Mouse (Mus musculus) heart, embryonic 13.5 days (tissue): ENCODE measurements at regions not wholly inside any gene's neighbourhood (a gene's known extent, or its start where the extent isn't known, plus 50 kb on each side); places are given as distances from the start of the nearest gene placed in this dataset.

Source experiments
- ATAC-seq: fragments of 200-750 bp; cut with Nextera tagmentation; 2 replicates; pipeline ENCODE4 v1.8.0; 2017; ENCODE audit warnings: moderate TSS enrichment; ENCODE audit not compliant: insufficient number of reproducible peaks, low FRiP score, low TSS enrichment; ENCODE audit errors: extremely low read depth
- H3K27ac ChIP-seq: fragments of 300-500 bp; sonication (generic); replicated peaks from 2 replicates; pipeline ENCODE4 v1.5.1; 2015; ENCODE audit warnings: moderate library complexity, mild to moderate bottlenecking, inconsistent platforms
- H3K27me3 ChIP-seq: fragments of 300-500 bp; sonication (generic); replicated peaks from 2 replicates; pipeline ENCODE4 v1.6.1; 2015; ENCODE audit warnings: mild to moderate bottlenecking, inconsistent platforms
- H3K36me3 ChIP-seq: fragments of 300-500 bp; sonication (generic); 2 replicates; pipeline ENCODE4 v1.6.1; 2015; ENCODE audit warnings: mild to moderate bottlenecking, inconsistent platforms
- H3K4me1 ChIP-seq: fragments of 300-500 bp; sonication (generic); 2 replicates; pipeline ENCODE4 v1.6.1; 2015; ENCODE audit warnings: inconsistent platforms
- H3K4me2 ChIP-seq: fragments of 300-500 bp; sonication (generic); 2 replicates; pipeline ENCODE4 v1.6.1; 2015; ENCODE audit warnings: inconsistent platforms, mild to moderate bottlenecking, moderate library complexity
- H3K4me3 ChIP-seq: fragments of 300-500 bp; sonication (generic); 2 replicates; pipeline ENCODE4 v1.5.1; 2015; ENCODE audit warnings: moderate library complexity, mild to moderate bottlenecking, inconsistent platforms
- H3K9ac ChIP-seq: fragments of 300-500 bp; sonication (generic); 2 replicates; pipeline ENCODE4 v1.6.1; 2015; ENCODE audit warnings: inconsistent platforms, mild to moderate bottlenecking, moderate library complexity
- H3K9me3 ChIP-seq: fragments of 300-500 bp; sonication (generic); 2 replicates; pipeline ENCODE4 v1.6.1; 2016; ENCODE audit warnings: inconsistent platforms
- WGBS: fragments of 180-500 bp; shearing (Covaris S2); methylation state at CpG from one replicate; pipeline ENCODE4 v1.1.7; 2015; ENCODE audit warnings: mixed read lengths; 5-methylcytosine and 5-hydroxymethylcytosine counted together

GRCm38 (mm10) chr10:111865286-111865830, 107.1 kb upstream of the Krr1 start:
- H3K9ac ChIP-seq, result no peak overlapping the region
- 0 out of 2 replicates have a peak, but pooled peaks cover 3% of the 10 kb centered on the region for H3K27me3 ChIP-seq
- H3K4me3 ChIP-seq, result no peak overlapping the region
- H3K9me3 ChIP-seq, result no peaks in the 10 kb centered on the region
- no peak overlapping the region for H3K4me2 ChIP-seq
- ATAC-seq, result no peak
- no peaks in the 10 kb centered on the region for H3K36me3 ChIP-seq
- 74% methylated on average over 8 of the region's 8 CpGs for whole genome bisulfite sequencing
- H3K4me1 ChIP-seq, result peaks cover 5% of the 10 kb centered on the region
- no peak overlapping the region for H3K27ac ChIP-seq

GRCm38 (mm10) chr10:111867102-111867501, 105.4 kb upstream of the Krr1 start:
- Histone ChIP-seq H3K36me3 (no peaks in the 10 kb centered on the region), H3K4me1 (peaks cover 5% of the 10 kb centered on the region), H3K27me3 (0 out of 2 replicates have a peak, but pooled peaks cover 3% of the 10 kb centered on the region), H3K4me3 (no peak overlapping the region), H3K9ac (no peak overlapping the region), H3K4me2 (no peak overlapping the region), H3K27ac (no peak overlapping the region), H3K9me3 (no peaks in the 10 kb centered on the region)
- WGBS, result 55% methylated on average over 6 of the region's 6 CpGs
- ATAC-seq, result no peak

- Histone ChIP-seq H3K9ac (no peak overlapping the region), H3K36me3 (no peaks in the 10 kb centered on the region), H3K4me1 (peaks cover 5% of the 10 kb centered on the region), H3K9me3 (no peaks in the 10 kb centered on the region), H3K4me3 (no peak overlapping the region), H3K27ac (no peak overlapping the region), H3K27me3 (0 out of 2 replicates have a peak, but pooled peaks cover 3% of the 10 kb centered on the region), H3K4me2 (no peak overlapping the region)
- WGBS, result 21% methylated on average over 6 of the region's 6 CpGs
- ATAC-seq, result no peak
These were observed 104.9 kb upstream of the Krr1 start for GRCm38 (mm10) chr10:111867538-111867937.

GRCm38 (mm10) chr10:111880354-111880753, 92.1 kb upstream of the Krr1 start:
- Histone ChIP-seq H3K4me3 (no peak overlapping the region), H3K27me3 (no peaks in the 10 kb centered on the region), H3K9me3 (no peaks in the 10 kb centered on the region), H3K27ac (no peak overlapping the region), H3K36me3 (no peaks in the 10 kb centered on the region), H3K4me1 (0 out of 2 replicates have a peak, but pooled peaks cover 4% of the 10 kb centered on the region), H3K9ac (no peak overlapping the region), H3K4me2 (no peak overlapping the region)
- no peak for ATAC-seq
- 52% methylated on average over 3 of the region's 3 CpGs for WGBS

GRCm38 (mm10) chr10:111881339-111882211, 90.9 kb upstream of the Krr1 start:
- Histone ChIP-seq H3K27ac (no peak overlapping the region), H3K9ac (no peak overlapping the region), H3K9me3 (no peaks in the 10 kb centered on the region), H3K4me2 (no peak overlapping the region), H3K27me3 (no peaks in the 10 kb centered on the region), H3K4me3 (no peak overlapping the region), H3K4me1 (0 out of 2 replicates have a peak, but pooled peaks cover 4% of the 10 kb centered on the region), H3K36me3 (no peaks in the 10 kb centered on the region)
- no peak for ATAC-seq
- 67% methylated on average over 24 of the region's 24 CpGs for WGBS

- no peak overlapping the region for H3K4me3 ChIP-seq
- ATAC-seq, result no peak
- no peaks in the 10 kb centered on the region for H3K27me3 ChIP-seq
- H3K36me3 ChIP-seq, result no peaks in the 10 kb centered on the region
- H3K9ac ChIP-seq, result no peak overlapping the region
- 87% methylated on average over 6 of the region's 6 CpGs for WGBS
- no peak overlapping the region for H3K27ac ChIP-seq
- H3K4me1 ChIP-seq, result 0 out of 2 replicates have a peak, but pooled peaks cover 4% of the 10 kb centered on the region
- H3K4me2 ChIP-seq, result no peak overlapping the region
- no peaks in the 10 kb centered on the region for H3K9me3 ChIP-seq
These were observed 89.9 kb upstream of the Krr1 start for GRCm38 (mm10) chr10:111882521-111882920.

GRCm38 (mm10) chr10:111884701-111885100, 87.8 kb upstream of the Krr1 start:
- WGBS, result 71% methylated on average over 4 of the region's 4 CpGs
- no peak overlapping the region for H3K9ac ChIP-seq
- no peaks in the 10 kb centered on the region for H3K27me3 ChIP-seq
- 0 out of 2 replicates have a peak, but pooled peaks cover 4% of the 10 kb centered on the region for H3K4me1 ChIP-seq
- no peak for ATAC-seq
- no peak overlapping the region for H3K27ac ChIP-seq
- H3K4me2 ChIP-seq, result no peak overlapping the region
- no peaks in the 10 kb centered on the region for H3K36me3 ChIP-seq
- no peaks in the 10 kb centered on the region for H3K9me3 ChIP-seq
- no peak overlapping the region for H3K4me3 ChIP-seq

GRCm38 (mm10) chr10:111889111-111889510, 83.4 kb upstream of the Krr1 start:
- Histone ChIP-seq H3K9me3 (no peaks in the 10 kb centered on the region), H3K27ac (no peak overlapping the region), H3K4me2 (no peak overlapping the region), H3K27me3 (no peaks in the 10 kb centered on the region), H3K4me1 (no peaks in the 10 kb centered on the region), H3K4me3 (no peak overlapping the region), H3K36me3 (no peaks in the 10 kb centered on the region), H3K9ac (no peak overlapping the region)
- no peak for ATAC-seq
- 74% methylated on average over 5 of the region's 5 CpGs for WGBS

GRCm38 (mm10) chr10:111893489-111893888, 79.0 kb upstream of the Krr1 start:
- WGBS, result 75% methylated on average over 5 of the region's 5 CpGs
- H3K4me2 ChIP-seq, result no peak overlapping the region
- no peaks in the 10 kb centered on the region for H3K9me3 ChIP-seq
- ATAC-seq, result no peak
- H3K36me3 ChIP-seq, result no peaks in the 10 kb centered on the region
- H3K4me3 ChIP-seq, result no peak overlapping the region
- H3K27me3 ChIP-seq, result no peaks in the 10 kb centered on the region
- H3K27ac ChIP-seq, result no peak overlapping the region
- H3K9ac ChIP-seq, result no peak overlapping the region
- peaks cover 11% of the 10 kb centered on the region for H3K4me1 ChIP-seq

GRCm38 (mm10) chr10:111893941-111894340, 78.5 kb upstream of the Krr1 start:
- 65% methylated on average over 8 of the region's 8 CpGs for WGBS
- Histone ChIP-seq H3K9me3 (no peaks in the 10 kb centered on the region), H3K27me3 (no peaks in the 10 kb centered on the region), H3K4me2 (no peak overlapping the region), H3K9ac (no peak overlapping the region), H3K4me3 (no peak overlapping the region), H3K4me1 (peaks cover 11% of the 10 kb centered on the region), H3K36me3 (no peaks in the 10 kb centered on the region), H3K27ac (no peak overlapping the region)
- ATAC-seq, result no peak

- no peak overlapping the region for H3K27ac ChIP-seq
- 38% methylated on average over 3 of the region's 3 CpGs for WGBS
These were observed 75.1 kb upstream of the Krr1 start for GRCm38 (mm10) chr10:111897361-111897760.

More at GRCm38 (mm10) chr10:111897361-111897760, 75.1 kb upstream of the Krr1 start:
- ATAC-seq, result no peak
- Histone ChIP-seq H3K9me3 (no peaks in the 10 kb centered on the region), H3K36me3 (no peaks in the 10 kb centered on the region), H3K4me1 (peaks cover 28% of the 10 kb centered on the region), H3K4me2 (no peak overlapping the region), H3K4me3 (no peak overlapping the region), H3K9ac (no peak overlapping the region), H3K27me3 (no peaks in the 10 kb centered on the region)
